Mouse (Mus musculus): Measurements from ENCODE around the gene Gna15.

Gna15 gene

DNA sequence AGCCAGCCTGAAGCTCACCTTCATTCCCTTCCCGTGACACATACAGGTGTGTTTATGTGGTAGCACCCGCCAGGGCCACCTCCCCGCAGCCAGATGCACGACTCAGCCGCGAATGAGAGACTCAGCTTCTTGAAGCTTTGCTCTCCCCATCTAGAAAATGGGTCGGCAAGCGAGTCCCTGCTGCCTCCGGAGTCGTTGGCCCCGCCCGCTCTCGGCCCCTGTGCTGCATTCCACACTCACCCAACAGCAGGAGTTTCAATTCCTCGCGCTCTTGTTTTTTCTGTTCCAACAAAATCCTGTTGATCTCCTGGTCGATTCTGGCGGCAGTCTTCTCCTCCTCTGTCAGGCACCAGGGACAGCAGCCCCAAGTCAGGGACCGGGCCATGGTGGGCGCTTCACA is 455 bp downstream of the Gna15 start:
- no peak for DNase-seq (ENCODE audit: low spot score in 2 of 2)

DNA sequence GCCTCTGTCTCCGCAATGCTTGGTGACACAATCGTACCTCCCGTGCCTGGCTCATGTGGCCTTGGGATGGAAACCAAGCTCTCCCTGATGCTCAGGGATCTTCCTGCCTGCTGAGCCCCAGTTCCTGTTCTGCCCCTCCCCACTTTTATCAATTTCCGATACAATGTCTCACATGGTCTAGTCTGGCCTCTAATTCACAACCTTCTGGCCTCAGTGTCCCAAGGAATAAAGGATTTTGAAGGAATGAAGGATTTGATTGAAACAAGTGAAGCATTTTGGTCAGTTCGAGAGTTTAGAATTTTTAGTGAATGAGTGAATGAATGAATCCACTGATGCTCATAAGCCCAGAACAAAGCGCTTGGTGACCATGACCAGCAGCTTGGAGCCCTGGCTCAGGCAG is 883 bp downstream of the Gna15 start:
- DNase-seq (ENCODE audit: low spot score in 2 of 2): no peak

DNA sequence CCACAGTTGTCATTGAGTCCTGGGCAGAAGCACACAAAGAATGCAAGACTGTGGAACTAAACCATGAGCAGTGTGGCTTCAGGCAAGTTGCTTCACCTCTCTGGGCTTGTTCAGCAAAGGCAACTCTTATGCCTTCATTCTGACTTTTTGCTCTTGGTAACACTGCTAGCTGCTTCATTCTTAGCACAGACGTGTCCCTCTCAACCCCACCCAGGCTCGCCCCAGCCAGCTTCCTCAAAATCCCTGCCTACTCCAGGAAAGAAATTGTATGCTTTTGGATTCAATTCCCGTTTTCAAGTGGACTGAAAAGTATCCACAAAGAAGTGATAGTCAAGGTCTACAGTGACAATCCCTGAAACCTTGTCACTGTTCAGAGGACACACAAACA is 4.1 kb downstream of the Gna15 start:
- no peak for DNase-seq (ENCODE audit: low spot score in 2 of 2)

DNA sequence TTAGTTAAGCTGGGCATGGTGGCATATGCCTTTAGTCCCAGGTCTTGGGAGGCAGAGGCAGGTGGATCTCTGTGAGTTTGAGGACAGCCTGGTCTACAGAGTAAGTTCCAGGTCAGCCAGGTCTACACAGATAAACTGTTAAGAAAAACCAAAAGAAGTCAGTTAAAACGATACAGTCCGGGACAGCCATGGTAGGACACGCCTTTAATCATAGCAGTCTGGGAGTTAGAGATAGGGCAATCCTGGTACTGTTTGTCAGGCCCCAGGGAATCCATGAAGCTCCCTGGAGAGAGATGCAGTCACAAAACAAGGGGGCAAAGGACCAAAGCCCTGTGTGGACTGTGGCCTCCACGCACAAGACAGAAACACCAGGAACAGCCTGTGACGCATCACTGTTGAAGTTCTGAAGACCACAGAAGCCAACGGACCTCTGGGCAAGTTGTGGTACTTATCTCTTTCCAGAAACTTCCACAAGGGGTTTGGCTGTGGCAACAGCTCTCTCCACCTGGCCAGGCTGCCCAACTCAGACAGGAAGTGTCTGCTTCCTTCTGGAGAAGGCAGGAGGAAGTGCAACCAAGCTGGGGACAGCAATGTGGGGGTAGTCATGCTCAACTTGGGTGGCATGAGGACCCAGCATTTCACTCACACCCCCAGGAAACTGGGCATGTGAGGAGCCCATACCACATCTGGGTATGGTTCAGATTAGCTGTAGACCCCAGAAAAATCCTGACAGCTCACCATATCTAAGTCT is 4.6 kb downstream of the Gna15 start:
- no peak for DNase-seq (ENCODE audit: low spot score in 2 of 2)

DNA sequence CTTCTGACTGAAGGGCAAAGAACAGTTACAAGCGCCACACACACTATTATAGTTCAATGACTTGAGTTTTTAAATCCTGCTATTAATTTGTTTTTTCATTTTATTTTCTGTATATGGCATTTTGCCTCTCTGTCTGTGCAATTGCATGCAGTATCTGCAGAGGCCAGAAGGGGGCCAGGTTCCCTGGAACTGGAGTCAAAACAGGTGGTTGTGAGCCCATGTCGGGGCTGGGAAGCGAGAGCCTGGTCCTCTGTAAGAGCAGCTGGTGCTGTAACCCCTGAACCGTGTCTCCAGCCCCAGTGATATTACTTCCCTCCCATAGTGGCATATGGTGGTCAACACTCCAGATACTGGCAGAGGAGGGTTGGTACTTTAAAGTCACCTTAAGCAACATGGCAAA is 5.5 kb downstream of the Gna15 start:
- DNase-seq (ENCODE audit: low spot score in 2 of 2): peak in 1 of 2 experiments; percentile 55

DNA sequence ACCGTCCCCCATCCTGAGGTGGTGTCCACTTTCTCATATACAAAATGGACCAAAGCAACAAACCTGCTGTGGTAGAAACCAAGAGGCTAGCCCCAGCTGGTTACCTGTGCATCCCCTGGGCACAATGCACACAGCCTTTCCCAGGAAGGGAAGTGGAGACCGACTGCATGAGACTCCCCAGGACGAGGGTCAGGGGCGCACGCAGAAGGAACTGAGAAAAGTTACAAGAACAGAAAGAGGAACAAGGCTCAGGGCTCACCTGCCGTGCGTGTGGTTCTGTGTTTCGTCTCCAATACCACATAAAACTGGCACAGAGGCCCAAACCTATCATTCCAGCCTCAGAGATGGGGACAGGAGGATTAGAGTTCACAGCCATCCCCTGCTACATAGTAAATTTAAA is 6.8 kb downstream of the Gna15 start:
- no peak for DNase-seq (ENCODE audit: low spot score in 2 of 2)

DNA sequence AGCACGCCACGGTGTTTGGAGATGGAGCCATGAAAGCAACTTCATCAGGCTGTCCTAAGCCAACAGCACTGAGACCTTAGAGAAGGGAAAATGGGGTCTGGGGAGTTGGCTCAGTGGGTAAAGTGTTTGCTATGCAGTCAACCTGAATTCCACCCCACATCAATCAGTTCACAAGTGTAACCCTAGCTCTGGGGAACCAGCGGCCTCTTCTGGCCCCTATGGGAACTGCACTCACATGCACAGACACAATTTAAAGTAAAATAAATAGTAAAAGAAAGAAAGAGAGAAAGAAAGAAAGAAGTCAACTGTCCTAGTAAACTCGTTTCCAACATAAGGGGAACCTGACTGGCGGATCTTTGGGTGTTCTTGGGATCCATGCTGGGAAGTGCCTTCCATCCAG is 10.2 kb downstream of the Gna15 start:
- DNase-seq (ENCODE audit: low spot score in 2 of 2): no peak

DNA sequence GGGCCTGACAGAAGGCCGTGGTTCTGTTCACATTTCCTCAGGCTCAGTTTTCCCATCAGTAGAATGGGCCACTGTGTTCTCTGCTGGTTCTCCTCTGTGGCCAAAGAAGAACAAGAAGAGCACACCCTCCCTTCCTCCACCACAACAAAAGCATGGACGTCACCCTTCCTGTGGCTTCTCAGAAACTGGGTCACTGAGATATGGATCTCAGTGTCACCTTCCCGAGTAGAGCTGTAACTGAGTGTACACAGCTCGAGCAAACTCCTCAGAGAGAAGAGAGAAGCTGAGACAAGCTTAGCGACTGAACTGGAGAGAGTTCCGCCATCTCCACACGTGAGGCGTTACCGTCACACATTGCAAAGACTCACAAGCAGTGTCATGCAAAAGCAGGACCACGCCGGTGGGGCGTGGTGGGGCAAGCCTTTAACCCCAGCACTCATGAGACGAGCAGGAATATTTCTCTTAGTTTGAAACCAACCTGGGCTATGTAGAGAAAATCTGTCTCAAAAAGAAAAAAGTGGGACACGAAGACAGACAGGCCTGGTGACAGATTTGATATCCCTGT is 13.7 kb downstream of the Gna15 start:
- no peak for DNase-seq (ENCODE audit: low spot score in 2 of 2)

DNA sequence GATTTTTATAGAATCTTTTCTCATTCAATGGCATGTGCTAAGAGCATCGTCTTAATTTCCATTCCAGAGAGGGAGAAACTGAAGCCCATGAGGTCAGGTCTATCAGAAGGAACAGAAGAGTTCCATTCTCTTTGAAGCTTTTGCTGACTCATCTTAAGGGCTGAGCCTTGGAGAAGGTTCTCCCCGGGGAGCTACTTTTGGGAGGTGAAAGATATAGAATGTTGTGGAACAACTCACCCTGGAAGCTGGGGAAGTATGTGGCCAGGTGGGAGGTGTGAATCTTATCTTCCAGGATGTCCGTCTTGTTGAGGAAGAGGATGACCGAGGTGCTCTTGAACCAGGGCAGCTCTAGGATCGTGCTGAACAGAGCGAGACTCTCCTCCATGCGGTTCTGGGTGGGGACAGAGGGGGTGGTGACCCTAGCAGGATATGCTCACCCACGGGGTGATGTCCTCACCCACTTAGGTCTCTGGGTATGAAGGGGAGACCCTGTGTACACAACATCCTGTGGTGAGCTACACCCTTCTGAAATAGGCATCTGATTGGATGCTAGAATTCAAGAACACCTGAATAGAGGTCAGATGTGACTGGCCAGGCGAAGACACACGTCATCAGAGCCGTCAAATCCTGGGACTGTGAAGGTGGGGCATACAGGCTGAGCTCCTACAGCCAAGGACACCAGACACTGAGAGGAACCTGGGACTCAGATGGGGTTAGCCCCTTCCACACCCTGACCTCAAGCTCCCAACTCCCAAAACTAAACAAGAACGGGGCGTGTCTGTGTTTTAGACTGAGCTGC is 16.1 kb downstream of the Gna15 start:
- no peak for DNase-seq (ENCODE audit: low spot score in 2 of 2)

DNA sequence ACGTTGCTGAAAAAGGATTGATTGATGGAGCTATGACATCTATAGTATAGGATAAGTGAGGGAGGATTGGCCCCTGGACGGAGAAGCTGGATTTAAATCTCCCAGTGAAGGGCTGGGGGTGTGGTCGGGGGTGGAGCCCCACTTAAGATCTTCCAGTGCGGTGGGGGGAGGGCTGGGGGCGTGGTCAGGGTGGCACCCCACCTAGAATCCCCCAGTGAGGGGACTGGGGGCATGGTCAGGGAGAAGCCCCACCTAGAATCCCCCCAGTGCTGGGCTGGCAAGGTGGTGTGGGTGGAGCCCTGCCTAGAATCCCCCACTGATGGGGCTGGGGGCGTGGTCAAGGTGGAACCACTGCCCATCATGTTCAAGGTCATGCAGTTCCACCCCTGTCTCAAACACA is 16.9 kb downstream of the Gna15 start:
- DNase-seq (ENCODE audit: low spot score in 2 of 2): no peak

DNA sequence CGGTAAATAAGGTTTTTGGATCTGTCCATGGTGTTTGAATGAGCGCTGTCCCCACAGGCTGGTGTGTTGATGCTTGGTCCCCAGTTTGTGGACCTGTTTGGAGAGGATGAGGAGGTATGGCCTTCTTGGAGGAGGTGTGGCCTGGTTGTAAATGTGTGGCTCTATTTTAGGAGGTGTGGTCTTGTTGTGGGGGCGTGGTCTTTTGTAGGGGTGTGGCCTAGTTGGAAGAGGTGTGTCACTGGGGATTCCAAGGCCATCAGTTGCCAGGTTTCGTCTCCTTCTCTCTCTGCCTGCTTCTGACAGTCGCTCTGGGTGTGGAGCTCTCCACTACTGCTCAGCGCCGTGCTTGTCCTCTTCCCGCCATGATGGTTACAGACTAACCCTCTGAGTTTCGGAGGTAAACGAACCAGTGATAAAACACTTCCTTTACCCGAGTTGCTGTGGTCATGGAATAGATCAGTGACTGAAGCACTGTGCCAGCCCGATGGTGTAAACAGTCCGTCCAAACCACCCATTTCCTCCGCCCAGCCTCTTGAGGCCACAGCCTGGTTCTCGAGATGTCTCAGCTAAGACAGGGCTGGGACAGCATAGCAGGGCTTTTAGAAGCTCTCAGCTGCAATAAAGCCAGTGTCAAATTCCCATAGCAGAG is 18.9 kb downstream of the Gna15 start:
- DNase-seq (ENCODE audit: low spot score in 2 of 2): no peak

DNA sequence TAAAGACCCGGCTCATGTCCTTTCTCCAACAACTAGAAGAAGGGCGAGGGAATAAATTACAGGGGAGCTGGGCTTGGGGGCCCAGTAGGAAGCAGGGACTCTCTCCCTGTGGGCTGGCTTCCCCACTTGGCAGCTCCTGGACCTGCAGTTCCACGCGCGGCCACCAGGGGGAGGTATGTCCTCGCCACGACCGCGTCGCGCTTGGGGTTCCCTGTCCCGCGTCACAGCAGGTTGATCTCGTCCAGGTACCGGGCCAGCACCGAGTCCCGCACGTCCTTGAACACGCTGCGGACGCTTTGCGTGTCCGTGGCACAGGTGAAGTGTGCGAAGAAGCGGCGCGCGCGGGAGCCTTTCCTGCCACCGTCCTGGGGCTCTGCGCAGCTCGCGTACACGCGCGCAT is 21.4 kb downstream of the Gna15 start:
- peak; percentile 71 to 95 for DNase-seq (ENCODE audit: low spot score in 2 of 2)

DNA sequence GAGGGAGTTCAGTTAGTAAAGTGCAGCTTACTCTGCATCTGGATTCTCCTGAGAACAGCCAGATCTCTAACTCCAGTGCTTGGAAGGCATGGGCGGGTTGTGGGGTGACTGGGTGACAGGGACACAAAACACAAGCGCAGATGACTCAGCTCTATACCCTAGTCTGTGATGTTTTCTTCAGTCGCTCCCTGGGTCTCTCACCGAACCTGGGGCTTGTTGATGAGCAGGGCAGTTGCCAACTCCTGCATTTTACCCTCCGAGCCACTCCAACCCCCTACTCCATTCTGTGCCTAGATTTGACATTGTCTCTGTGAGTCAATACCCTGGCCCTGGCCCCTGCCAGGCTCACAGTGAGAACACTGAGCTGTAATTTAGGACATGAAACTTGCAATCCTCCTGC is 22.2 kb downstream of the Gna15 start:
- DNase-seq (ENCODE audit: low spot score in 2 of 2): no peak

DNA sequence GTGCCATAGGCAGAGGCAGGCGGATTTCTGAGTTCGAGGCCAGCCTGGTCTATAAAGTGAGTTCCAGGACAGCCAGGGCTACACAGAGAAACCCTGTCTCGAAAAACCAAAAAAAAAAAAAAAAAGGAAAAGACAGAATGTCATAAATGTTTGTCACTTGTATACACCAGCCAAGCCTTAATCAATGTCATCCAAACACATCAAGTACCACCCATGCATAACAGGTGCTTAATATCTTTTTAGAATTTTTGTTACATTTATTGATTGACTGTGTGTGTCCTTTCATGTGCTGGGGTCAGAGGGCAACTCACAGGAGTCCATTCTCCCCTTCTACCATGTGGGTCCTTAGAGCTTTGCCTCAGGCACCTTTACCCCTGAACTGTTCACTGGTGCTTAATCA is 24.0 kb downstream of the Gna15 start, which contains the start of gene S1pr4:
Gene S1pr4, minus strand, starts transcription at position 101 of the 400 bp plus-strand sequence.
- no peak for DNase-seq (ENCODE audit: low spot score in 2 of 2)

DNA sequence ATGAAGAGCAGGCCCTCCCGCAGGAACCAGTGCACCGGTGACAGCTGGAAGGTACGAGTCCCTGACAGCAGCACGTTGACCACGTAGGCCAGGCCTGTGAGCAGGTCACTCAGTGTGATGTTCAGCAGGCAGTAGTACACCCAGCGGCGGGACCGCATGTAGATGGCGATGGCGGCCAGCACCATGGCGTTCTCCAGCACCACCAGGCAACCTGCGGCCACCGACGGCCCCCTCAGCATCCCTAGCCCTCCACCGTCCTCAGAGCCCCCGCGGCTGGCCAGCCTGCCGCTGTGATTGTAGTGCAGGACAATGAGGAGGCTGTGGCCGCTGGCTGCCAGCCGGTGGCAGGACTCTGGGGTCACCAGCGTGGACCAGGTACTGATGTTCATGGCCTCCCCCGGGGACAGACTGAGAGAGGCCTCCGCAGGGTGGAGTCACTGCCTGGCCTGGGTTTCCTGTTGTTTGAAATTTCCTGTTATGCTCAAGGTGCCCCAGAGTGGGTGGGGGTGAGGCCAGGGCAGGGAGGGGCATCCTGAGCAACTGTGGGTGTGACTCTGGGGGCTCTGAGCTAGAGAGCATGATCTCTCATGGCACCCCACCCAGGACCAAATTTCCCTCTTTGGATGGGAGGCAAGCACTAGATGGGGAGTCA is 24.6 kb downstream of the Gna15 start:
- no peak for DNase-seq (ENCODE audit: low spot score in 2 of 2)

DNA sequence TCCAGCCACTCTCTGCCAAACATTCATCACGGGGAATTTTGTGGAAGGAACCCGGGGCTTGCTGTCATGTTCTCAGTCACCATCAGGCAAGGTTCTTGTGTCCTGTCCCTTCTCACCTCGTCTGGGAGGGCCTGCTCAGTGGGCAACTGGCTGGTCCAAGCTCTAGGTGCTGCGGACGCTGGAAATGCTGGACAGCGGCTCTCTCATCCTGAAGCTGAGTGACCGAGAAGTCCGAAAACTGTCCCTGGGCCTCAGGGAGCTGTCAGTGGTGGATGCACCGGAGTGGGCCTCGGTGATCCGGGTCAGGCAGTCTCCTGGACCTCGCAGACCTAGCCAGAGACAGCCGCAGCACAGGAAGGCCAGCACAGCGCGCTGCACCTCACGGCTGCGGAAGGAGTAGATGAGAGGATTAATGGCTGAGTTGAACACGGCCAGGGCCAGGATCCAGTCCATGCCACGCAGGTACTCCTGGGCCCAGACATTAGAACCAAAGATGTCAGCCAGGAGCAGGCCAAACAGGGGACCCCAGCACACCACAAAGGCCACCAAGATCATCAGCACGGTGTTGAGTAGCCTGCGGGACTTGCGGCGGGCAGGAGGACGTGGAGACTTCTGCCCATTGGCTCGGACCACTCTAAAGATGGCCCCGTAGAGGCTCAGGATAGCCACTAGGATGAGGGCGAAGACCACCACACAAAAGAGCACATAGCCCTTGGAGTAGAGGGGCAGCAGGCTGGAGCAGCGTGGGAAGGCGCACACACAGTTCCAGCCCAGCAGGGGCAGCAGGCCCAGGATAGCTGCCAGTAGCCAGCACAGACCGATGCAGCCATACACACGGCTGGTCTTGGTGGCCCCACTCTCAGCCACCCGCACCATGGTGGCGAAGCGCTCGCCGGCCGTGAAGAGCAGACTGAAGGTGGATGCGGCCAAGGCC is 25.4 kb downstream of the Gna15 start:
- DNase-seq (ENCODE audit: low spot score in 2 of 2): no peak

DNA sequence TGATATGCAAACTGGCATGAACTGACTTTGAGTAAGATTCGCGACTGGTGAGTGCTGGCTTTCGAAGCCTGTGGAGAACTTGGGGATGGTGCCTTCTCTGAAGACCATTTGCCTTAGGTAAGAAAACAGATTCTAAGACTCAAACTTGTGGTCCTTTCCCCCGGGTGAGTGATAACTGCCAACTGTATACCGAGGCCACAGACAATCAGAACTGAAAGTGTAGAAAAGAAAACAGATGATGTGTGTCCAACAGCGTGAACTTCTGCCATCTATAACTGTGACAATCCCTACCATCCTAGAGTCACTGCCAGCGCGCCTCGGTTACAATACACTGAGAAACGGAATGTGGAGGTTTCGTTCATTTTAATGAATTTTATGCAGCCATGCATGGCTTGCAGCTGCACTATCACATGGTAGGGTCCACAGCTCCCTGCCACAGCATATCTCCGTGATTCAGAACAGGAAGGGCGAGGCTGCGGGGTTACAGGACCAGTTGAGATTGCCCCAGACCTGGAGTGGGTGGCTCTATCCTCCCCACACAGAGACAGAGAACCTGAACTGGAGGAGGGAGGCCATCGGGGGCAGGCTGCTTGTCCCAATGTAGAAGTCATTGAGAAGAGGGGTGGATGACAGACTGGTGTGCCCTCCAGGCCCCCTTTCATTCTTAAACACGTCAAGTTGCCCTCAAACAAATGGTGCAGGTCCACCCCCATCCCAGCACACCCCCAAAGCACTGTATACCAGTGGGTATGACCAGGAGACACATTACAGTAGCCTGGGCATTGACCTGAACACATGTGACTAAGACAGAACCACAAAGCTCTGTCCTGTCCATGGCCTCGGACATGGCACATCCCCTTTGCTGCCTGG is 26.4 kb downstream of the Gna15 start:
- no peak for DNase-seq (ENCODE audit: low spot score in 2 of 2)

DNA sequence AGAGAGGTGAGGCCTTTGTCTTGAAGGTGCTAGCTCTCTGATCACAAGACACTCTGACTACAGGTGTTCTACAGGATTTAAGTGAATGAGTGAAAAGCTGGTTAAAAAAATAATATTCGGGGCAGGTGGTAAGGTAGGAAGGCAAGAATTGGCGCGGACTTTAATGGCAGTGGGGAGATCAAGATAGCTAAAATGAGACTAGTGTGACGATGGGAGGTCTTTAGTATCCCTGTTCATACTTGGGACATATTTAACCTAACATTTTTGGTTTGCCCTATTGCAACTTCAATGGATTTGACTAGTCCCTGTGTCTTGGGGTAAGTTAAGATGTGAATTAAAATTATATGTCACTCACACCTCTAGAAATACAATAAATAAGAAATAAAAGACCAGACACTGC is 27.1 kb downstream of the Gna15 start:
- no peak for DNase-seq (ENCODE audit: low spot score in 2 of 2)

DNA sequence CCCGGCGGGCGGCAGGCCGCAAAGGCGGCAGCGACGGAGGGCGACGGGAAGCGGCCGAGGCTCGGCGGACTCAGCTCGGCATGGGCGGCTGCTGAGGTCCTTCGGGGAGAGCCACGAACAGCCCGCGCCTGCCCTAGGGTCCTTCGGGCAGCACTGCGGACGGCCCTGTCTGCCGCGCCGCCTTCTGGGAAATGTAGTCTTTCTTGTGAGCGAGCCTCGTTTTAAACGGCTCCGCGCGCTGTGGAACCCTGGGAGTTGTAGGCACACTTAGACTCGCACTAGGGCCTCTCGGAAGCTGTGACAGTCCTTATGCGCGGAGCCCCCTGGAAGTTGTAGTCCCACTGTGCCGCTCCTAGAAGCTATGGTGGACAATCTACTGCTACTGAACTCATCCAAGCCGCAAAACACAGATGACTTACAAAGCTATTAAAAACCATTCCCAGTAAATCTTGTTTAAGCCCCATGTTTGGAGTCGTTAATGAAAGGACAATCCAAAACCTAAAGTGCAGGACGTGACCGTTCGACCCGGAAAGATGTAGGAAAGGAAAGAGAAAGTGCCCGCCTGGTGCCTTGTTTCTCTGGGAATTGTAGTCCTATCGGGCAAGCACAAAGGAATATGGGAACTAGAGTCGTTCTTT is 27.6 kb downstream of the Gna15 start, which contains the start of gene Ncln:
Gene Ncln, minus strand, starts transcription at position 129 of the 638 bp plus-strand sequence.
- DNase-seq (ENCODE audit: low spot score in 2 of 2): peak; percentile 98

All from urinary bladder, adult 18-20 months (tissue).